Mouse (Mus musculus): ENCODE measurements around the gene Usp2.

- TF ChIP-seq CTCF (IDR thresholded peaks at IDR 0.05; ENCODE audit: low read depth, low read length) (no peak), POLR2A (IDR thresholded peaks at IDR 0.05; ENCODE audit: borderline replicate concordance, low read depth, low read length) (no peak)
Measured at GRCm38 (mm10) chr9:44144023-44144717, 77.3 kb downstream of the Usp2 start.
